In genomic region chr8:119159794-119160193, GRCm38 (mm10) we compare ENCODE assay signal across 16 mouse cellular contexts.
DNase-seq lines count a peak whose midpoint lies in the region; ATAC-seq and TF ChIP-seq lines count a peak whose summit lies in the region.
"Had no signal": no experiment of that assay in that cellular context is flagged by ENCODE, and none has a peak within 500 bp of the region (broad histone marks: within the 10 kb centered on the region; RNA-seq: fewer than 3 reads in every experiment).

No protein-coding gene starts in this region.

- WGBS in hindbrain, embryonic 10.5 days = 49% methylated on average over 8 of the region's 8 CpGs
- WGBS in hindbrain, postnatal 0 days = 26% methylated on average over 8 of the region's 8 CpGs
- 29% methylated on average over 8 of the region's 8 CpGs for WGBS in neural tube, embryonic 11.5 days
- 12% methylated on average over 8 of the region's 8 CpGs for WGBS in neural tube, embryonic 15.5 days

- H3K4me1 ChIP-seq in hindbrain, embryonic 10.5 days (replicated peaks) = peaks cover 14% of the 10 kb centered on the region; the same call in 1 of the 2 replicates
- H3K4me1 ChIP-seq in hindbrain, postnatal 0 days (ENCODE audit: insufficient read depth, low read length) = 0 out of 2 replicates have a peak, but pooled peaks cover 6% of the 10 kb centered on the region
- no peaks in the 10 kb centered on the region for H3K4me1 ChIP-seq in neural tube, embryonic 11.5 days (ENCODE audit: control insufficient read depth, insufficient read depth, low read length)
- peaks cover 9% of the 10 kb centered on the region for H3K4me1 ChIP-seq in neural tube, embryonic 15.5 days
- H3K4me1 ChIP-seq in embryonic fibroblast, embryonic 13.5 days (ENCODE audit: control insufficient read depth, insufficient read depth, low read length) = no peaks in the 10 kb centered on the region
- H3K4me1 ChIP-seq: heart, embryonic 10.5 days; limb, embryonic 10.5 days had no signal

- TF ChIP-seq POLR2A in embryonic fibroblast, embryonic 13.5 days (IDR thresholded peaks at IDR 0.05; ENCODE audit: low read depth, low read length) = no peak

- H3K27me3 ChIP-seq in hindbrain, embryonic 10.5 days (ENCODE audit: insufficient read depth, poor library complexity, severe bottlenecking) = no peaks in the 10 kb centered on the region
- H3K27me3 ChIP-seq in hindbrain, postnatal 0 days (ENCODE audit: insufficient read depth, low read length) = no peaks in the 10 kb centered on the region
- H3K27me3 ChIP-seq in neural tube, embryonic 11.5 days (ENCODE audit: control insufficient read depth, insufficient read depth, low read length) = no peaks in the 10 kb centered on the region
- H3K27me3 ChIP-seq in neural tube, embryonic 15.5 days (replicated peaks) = no peaks in the 10 kb centered on the region

- H3K9me3 ChIP-seq in hindbrain, embryonic 10.5 days = no peaks in the 10 kb centered on the region
- H3K9me3 ChIP-seq in hindbrain, postnatal 0 days (ENCODE audit: low read length) = no peaks in the 10 kb centered on the region
- H3K9me3 ChIP-seq in neural tube, embryonic 11.5 days (ENCODE audit: control insufficient read depth, low read length) = no peaks in the 10 kb centered on the region
- H3K9me3 ChIP-seq in neural tube, embryonic 15.5 days (replicated peaks) = no peaks in the 10 kb centered on the region
- H3K9me3 ChIP-seq: heart, embryonic 10.5 days; limb, embryonic 10.5 days had no signal

- H3K4me2 ChIP-seq in hindbrain, postnatal 0 days (ENCODE audit: low read depth, low read length) = no peak overlapping the region
- H3K4me2 ChIP-seq in neural tube, embryonic 11.5 days (ENCODE audit: low read depth) = no peak overlapping the region
- H3K4me2 ChIP-seq in neural tube, embryonic 15.5 days = no peak overlapping the region

- no peak overlapping the region for H3K27ac ChIP-seq in hindbrain, embryonic 10.5 days
- no peak overlapping the region for H3K27ac ChIP-seq in hindbrain, postnatal 0 days
- no peak overlapping the region for H3K27ac ChIP-seq in neural tube, embryonic 11.5 days (ENCODE audit: low read depth, low read length)
- H3K27ac ChIP-seq in neural tube, embryonic 15.5 days (replicated peaks) = no peak overlapping the region
- peak overlapping the region; percentile 10; the same call in 1 of the 2 replicates for H3K27ac ChIP-seq in embryonic fibroblast, embryonic 13.5 days (ENCODE audit: insufficient read depth, low read length)
- H3K27ac ChIP-seq: heart, embryonic 10.5 days; kidney, postnatal 0 days; limb, embryonic 10.5 days had no signal

- no peak for TF ChIP-seq CTCF in hindbrain, postnatal 0 days (IDR thresholded peaks at IDR 0.05; ENCODE audit: low read depth)
- no peak for TF ChIP-seq CTCF in embryonic fibroblast, embryonic 13.5 days (IDR thresholded peaks at IDR 0.05; ENCODE audit: borderline replicate concordance, insufficient read depth, low read length)

- peak; percentile 16 for DNase-seq in hindbrain, embryonic 10.5 days (ENCODE audit: low spot score)
- no peak for DNase-seq in hindbrain, postnatal 0 days (ENCODE audit: low spot score)
- no peak for DNase-seq in neural tube, embryonic 11.5 days (ENCODE audit: low spot score)
- DNase-seq in retina, embryonic 14.5 days (ENCODE audit: low spot score) = peak; percentile 21
- DNase-seq in cerebellum, adult 18-20 months = no peak
- DNase-seq: cerebellum, adult 9-11 months; kidney, adult 18-20 months; liver, postnatal 0 days; lung, postnatal 10 days; thymus, postnatal 25 days had no signal

- H3K4me3 ChIP-seq in hindbrain, embryonic 10.5 days = no peak overlapping the region
- H3K4me3 ChIP-seq in hindbrain, postnatal 0 days (ENCODE audit: low read length) = no peak overlapping the region
- no peak overlapping the region for H3K4me3 ChIP-seq in neural tube, embryonic 11.5 days (ENCODE audit: low read depth, low read length)
- no peak overlapping the region for H3K4me3 ChIP-seq in neural tube, embryonic 15.5 days (replicated peaks)
- H3K4me3 ChIP-seq in embryonic fibroblast, embryonic 13.5 days (ENCODE audit: insufficient read depth, low read length) = no peak overlapping the region
- H3K4me3 ChIP-seq: heart, embryonic 10.5 days; limb, embryonic 10.5 days had no signal

- H3K9ac ChIP-seq in hindbrain, postnatal 0 days (replicated peaks; ENCODE audit: low read length) = no peak overlapping the region
- H3K9ac ChIP-seq in neural tube, embryonic 11.5 days (ENCODE audit: low read length) = no peak overlapping the region
- H3K9ac ChIP-seq in neural tube, embryonic 15.5 days (replicated peaks) = no peak overlapping the region
- H3K9ac ChIP-seq: liver, postnatal 0 days had no signal

- no peak for ATAC-seq in hindbrain, postnatal 0 days
- peak; percentile 84 for ATAC-seq in neural tube, embryonic 11.5 days (ENCODE audit: insufficient read depth, low FRiP score, low TSS enrichment)
- no peak for ATAC-seq in neural tube, embryonic 15.5 days (ENCODE audit: low FRiP score)
- ATAC-seq in cerebellum, adult (ENCODE audit: insufficient number of reproducible peaks, low FRiP score, low TSS enrichment) = no peak
- ATAC-seq: liver, postnatal 0 days had no signal

- H3K36me3 ChIP-seq in hindbrain, embryonic 10.5 days = no peaks in the 10 kb centered on the region
- no peaks in the 10 kb centered on the region for H3K36me3 ChIP-seq in hindbrain, postnatal 0 days (ENCODE audit: insufficient read depth, low read length)
- H3K36me3 ChIP-seq in neural tube, embryonic 11.5 days (ENCODE audit: control insufficient read depth, insufficient read depth, low read length) = no peaks in the 10 kb centered on the region
- no peaks in the 10 kb centered on the region for H3K36me3 ChIP-seq in neural tube, embryonic 15.5 days
- H3K36me3 ChIP-seq: heart, embryonic 10.5 days; limb, embryonic 10.5 days had no signal

Comparison
In these comparisons a context has a peak if more than half of its experiments do, and no peak if none do; other contexts are left out.
1. DNase-seq: peak in hindbrain, embryonic 10.5 days (single experiment) and retina, embryonic 14.5 days (single experiment); none in hindbrain, postnatal 0 days (single experiment), neural tube, embryonic 11.5 days (single experiment) and cerebellum, adult 18-20 months (0 of 2).